In the genomic region with DNA sequence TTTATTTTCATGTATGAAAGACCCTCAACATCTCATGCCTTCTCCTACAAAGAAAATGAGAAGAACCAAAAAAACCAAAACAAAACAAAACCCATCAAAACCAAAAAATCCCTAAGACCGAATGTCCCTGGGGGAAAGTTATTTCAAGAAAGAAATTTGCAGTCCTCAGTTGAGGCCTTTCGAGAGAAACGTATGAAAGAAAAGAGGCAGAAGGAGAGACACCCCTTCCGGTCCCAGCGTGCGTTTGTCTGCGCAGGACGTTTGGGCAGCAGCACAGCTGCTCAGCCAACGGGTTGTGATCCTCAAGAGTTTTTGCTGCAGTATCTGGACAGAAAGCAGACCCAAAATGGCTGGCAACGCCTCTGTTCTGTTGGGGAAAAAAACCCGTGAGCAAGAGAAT, we compare ENCODE assay signal across 1 mouse cellular context.
TF ChIP-seq lines count a peak whose summit lies in the region.

No protein-coding gene starts in this region.

TF ChIP-seq in CH12.LX, 34 proteins besides CTCF, POLR2A, EP300 and RAD21 (continued from another document):
- TF ChIP-seq MXI1 (IDR thresholded peaks at IDR 0.05; ENCODE audit: low read depth, low read length) (no peak), NRF1 (IDR thresholded peaks at IDR 0.05; ENCODE audit: low read depth, low read length) (peak; percentile 80), PAX5 (IDR thresholded peaks at IDR 0.05; ENCODE audit: low read length) (no peak), KAT2A (IDR thresholded peaks at IDR 0.05; ENCODE audit: insufficient replicate concordance, low read length) (peak; percentile 69; the same call in 1 of the 2 replicates), CHD2 (IDR thresholded peaks at IDR 0.05; ENCODE audit: low read length) (no peak), JUN (IDR thresholded peaks at IDR 0.05; ENCODE audit: insufficient read depth, low read depth, low read length) (no peak), RCOR1 (conservative IDR thresholded peaks at IDR 0.05; ENCODE audit: low read depth, low read length) (peak; percentile 50; the same call in 1 of the 2 replicates), ZC3H11A (IDR thresholded peaks at IDR 0.05; ENCODE audit: low read depth, low read length) (no peak), ZNF384 (IDR thresholded peaks at IDR 0.05; ENCODE audit: low read depth, low read length) (peak; percentile 59), ETS1 (conservative IDR thresholded peaks at IDR 0.05; ENCODE audit: low read depth, low read length) (peak; percentile 62; the same call in 1 of the 2 replicates), GABPA (IDR thresholded peaks at IDR 0.05; ENCODE audit: insufficient replicate concordance, low read depth, low read length) (no peak), ZKSCAN1 (IDR thresholded peaks at IDR 0.05; ENCODE audit: borderline replicate concordance, low read depth, low read length) (peak; percentile 70; the same call in 1 of the 2 replicates), MAX (IDR thresholded peaks at IDR 0.05; ENCODE audit: low read length) (peak; percentile 82), CHD1 (IDR thresholded peaks at IDR 0.05; ENCODE audit: low read depth, low read length) (peak; percentile 89), MYC (IDR thresholded peaks at IDR 0.05; ENCODE audit: low read depth, low read length) (0 out of 2 replicates have a peak, but pooled peaks have one; percentile 58), TBP (conservative IDR thresholded peaks at IDR 0.05; ENCODE audit: low read depth, low read length) (peak; percentile 71; the same call in 1 of the 2 replicates), E2F4 (IDR thresholded peaks at IDR 0.05; ENCODE audit: insufficient replicate concordance, low read depth, low read length) (no peak), MAZ (IDR thresholded peaks at IDR 0.05; ENCODE audit: low read depth, low read length) (0 out of 2 replicates have a peak, but pooled peaks have one; percentile 38), IRF4 (IDR thresholded peaks at IDR 0.05; ENCODE audit: low read depth, low read length) (peak; percentile 74)
